Mouse (Mus musculus) MEL (cell line): ENCODE results near the gene Tbc1d14. TPM values are rescaled to one million over a fixed set of nuclear protein-coding genes. Genes with fewer than 3 reads are reported as not detected.

Source experiments
- DNase-seq: peaks from one replicate; pipeline ENCODE4 v3.0.0; 2011; ENCODE audit warnings: low read depth, low spot score
- H3K27ac ChIP-seq: 2 replicates; pipeline ENCODE4 v1.5.1; 2012; ENCODE audit warnings: low read depth, mild to moderate bottlenecking, control low read depth, low read length, moderate library complexity; ENCODE audit not compliant: control insufficient read depth
- H3K27me3 ChIP-seq, 2 experiments: fragments of 150-350 bp in 1 of 2; sonication (generic) in 1 of 2; 2 replicates each; pipeline ENCODE4 v1.6.1; 2012; ENCODE audit warnings: low read length in 2 of 2, mild to moderate bottlenecking in 2 of 2, improper control_type of control experiment in 1 of 2, moderate library complexity in 1 of 2; ENCODE audit not compliant: insufficient read depth in 2 of 2, control insufficient read depth in 1 of 2
- H3K36me3 ChIP-seq, 2 experiments: 2 replicates each; pipeline ENCODE4 v1.6.1; 2012 to 2014; ENCODE audit warnings: low read length in 2 of 2, improper control_type of control experiment in 1 of 2, inconsistent platforms in 1 of 2, mild to moderate bottlenecking in 1 of 2; ENCODE audit not compliant: insufficient read depth in 2 of 2, control insufficient read depth in 1 of 2
- H3K4me1 ChIP-seq, 2 experiments: fragments of 150-350 bp in 1 of 2; sonication (generic) in 1 of 2; 2 replicates each; pipeline ENCODE4 v1.6.1; 2012; ENCODE audit warnings: low read length in 2 of 2, improper control_type of control experiment in 1 of 2, mild to moderate bottlenecking in 1 of 2; ENCODE audit not compliant: insufficient read depth in 2 of 2, control insufficient read depth in 1 of 2
- H3K4me3 ChIP-seq, 2 experiments: fragments of 150-350 bp in 1 of 2; sonication (generic) in 1 of 2; 2 replicates each; pipeline ENCODE4 v1.5.1; 2012; ENCODE audit warnings: low read depth in 2 of 2, low read length in 2 of 2, mild to moderate bottlenecking in 2 of 2, moderate library complexity in 2 of 2, control low read depth in 1 of 2, improper control_type of control experiment in 1 of 2; ENCODE audit not compliant: control insufficient read depth in 1 of 2, insufficient read depth in 1 of 2
- H3K79me2 ChIP-seq: 2 replicates; pipeline ENCODE4 v1.6.1; 2012; ENCODE audit warnings: mild to moderate bottlenecking, low read length, moderate library complexity; ENCODE audit not compliant: control insufficient read depth, poor library complexity, insufficient read depth
- H3K9ac ChIP-seq: 2 replicates; pipeline ENCODE4 v1.6.1; 2012; ENCODE audit warnings: low read depth, mild to moderate bottlenecking, control low read depth, low read length, moderate library complexity; ENCODE audit not compliant: control insufficient read depth, poor library complexity, severe bottlenecking
- H3K9me3 ChIP-seq: fragments of 150-350 bp; sonication (generic); replicated peaks from 2 replicates; pipeline ENCODE4 v1.6.1; 2012; ENCODE audit warnings: mild to moderate bottlenecking, low read length, improper control_type of control experiment, moderate library complexity; ENCODE audit not compliant: insufficient read depth
- CHD2 ChIP-seq: IDR thresholded peaks from 2 replicates; pipeline ENCODE4 v1.6.1; 2011; ENCODE audit warnings: low read length, improper control_type of control experiment
- CTCF ChIP-seq, 3 experiments: IDR thresholded peaks in 2 of 3; conservative IDR thresholded peaks in 1 of 3; 2 replicates each; pipeline ENCODE4 v1.5.1; 2011 to 2012; ENCODE audit warnings: low read length in 3 of 3, low read depth in 2 of 3, mild to moderate bottlenecking in 2 of 3, improper control_type of control experiment in 1 of 3, inconsistent platforms in 1 of 3, mixed read lengths in 1 of 3, moderate library complexity in 1 of 3; ENCODE audit not compliant: control insufficient read depth in 1 of 3, insufficient read depth in 1 of 3, poor library complexity in 1 of 3, severe bottlenecking in 1 of 3
- E2F4 ChIP-seq: IDR thresholded peaks from 2 replicates; pipeline ENCODE4 v1.6.1; 2011; ENCODE audit warnings: low read depth, low read length, improper control_type of control experiment, borderline replicate concordance
- ELF1 ChIP-seq: IDR thresholded peaks from 2 replicates; pipeline ENCODE4 v1.6.1; 2014; ENCODE audit warnings: low read depth, mild to moderate bottlenecking, inconsistent platforms, low read length, improper control_type of control experiment, moderate library complexity
- EP300 ChIP-seq, 2 experiments: IDR thresholded peaks; 2 replicates each; pipeline ENCODE4 v1.6.1; 2011; ENCODE audit warnings: improper control_type of control experiment in 2 of 2, low read length in 2 of 2, low read depth in 1 of 2, mild to moderate bottlenecking in 1 of 2
- ETS1 ChIP-seq: IDR thresholded peaks from 2 replicates; pipeline ENCODE4 v1.6.1; 2012; ENCODE audit warnings: low read depth, mild to moderate bottlenecking, inconsistent platforms, low read length, improper control_type of control experiment, moderate library complexity
- GATA1 ChIP-seq: IDR thresholded peaks from 2 replicates; pipeline ENCODE4 v1.6.1; 2011; ENCODE audit warnings: low read depth, low read length, improper control_type of control experiment
- HCFC1 ChIP-seq: IDR thresholded peaks from 2 replicates; pipeline ENCODE4 v1.6.1; 2012; ENCODE audit warnings: low read depth, mild to moderate bottlenecking, inconsistent platforms, low read length, improper control_type of control experiment, moderate library complexity
- JUND ChIP-seq: IDR thresholded peaks from 2 replicates; pipeline ENCODE4 v1.6.1; 2011; ENCODE audit warnings: low read depth, mild to moderate bottlenecking, improper control_type of control experiment, low read length
- KAT2A ChIP-seq: conservative IDR thresholded peaks from 2 replicates; pipeline ENCODE4 v1.6.1; 2012; ENCODE audit warnings: low read depth, low read length, improper control_type of control experiment, inconsistent platforms
- MAFK ChIP-seq: IDR thresholded peaks from 2 replicates; pipeline ENCODE4 v1.6.1; 2011; ENCODE audit warnings: low read depth, mild to moderate bottlenecking, low read length, improper control_type of control experiment, borderline replicate concordance
- MYB ChIP-seq: IDR thresholded peaks from 2 replicates; pipeline ENCODE4 v1.6.1; 2011; ENCODE audit warnings: mild to moderate bottlenecking, low read depth, low read length, improper control_type of control experiment
- MYC ChIP-seq: IDR thresholded peaks from 2 replicates; pipeline ENCODE4 v1.6.1; 2011; ENCODE audit warnings: low read depth, mild to moderate bottlenecking, low read length, improper control_type of control experiment, moderate library complexity
- POLR2A ChIP-seq, 2 experiments: IDR thresholded peaks; 2 replicates each; pipeline ENCODE4 v1.6.1; 2011 to 2012; ENCODE audit warnings: low read length in 2 of 2, mild to moderate bottlenecking in 2 of 2, control low read depth in 1 of 2, improper control_type of control experiment in 1 of 2, low read depth in 1 of 2, moderate library complexity in 1 of 2; ENCODE audit not compliant: control insufficient read depth in 1 of 2, insufficient read depth in 1 of 2, poor library complexity in 1 of 2
- POLR2AphosphoS5 ChIP-seq: IDR thresholded peaks from 2 replicates; pipeline ENCODE4 v1.6.1; 2012; ENCODE audit warnings: low read depth, borderline replicate concordance, mild to moderate bottlenecking, inconsistent platforms, low read length, moderate library complexity, mixed read lengths
- RAD21 ChIP-seq: IDR thresholded peaks from 2 replicates; pipeline ENCODE4 v1.6.1; 2011; ENCODE audit warnings: mild to moderate bottlenecking, low read depth, low read length, improper control_type of control experiment
- SIN3A ChIP-seq: IDR thresholded peaks from 2 replicates; pipeline ENCODE4 v1.6.1; 2012; ENCODE audit warnings: low read length, improper control_type of control experiment, inconsistent platforms
- SMC3 ChIP-seq: IDR thresholded peaks from 2 replicates; pipeline ENCODE4 v1.6.1; 2011; ENCODE audit warnings: low read depth, low read length, improper control_type of control experiment
- TAL1 ChIP-seq: IDR thresholded peaks from 2 replicates; pipeline ENCODE4 v1.6.1; 2012; ENCODE audit warnings: mild to moderate bottlenecking, inconsistent platforms, low read length, moderate library complexity, mixed read lengths
- TBP ChIP-seq: IDR thresholded peaks from 2 replicates; pipeline ENCODE4 v1.8.0; 2011; ENCODE audit warnings: low read depth, low read length, improper control_type of control experiment
- UBTF ChIP-seq: IDR thresholded peaks from 2 replicates; pipeline ENCODE4 v1.6.1; 2012; ENCODE audit warnings: low read depth, mild to moderate bottlenecking, inconsistent platforms, low read length, improper control_type of control experiment, moderate library complexity, borderline replicate concordance; ENCODE audit not compliant: insufficient read depth
- ZC3H11A ChIP-seq: IDR thresholded peaks from 2 replicates; pipeline ENCODE4 v1.6.1; 2012; ENCODE audit warnings: low read depth, mild to moderate bottlenecking, inconsistent platforms, low read length, improper control_type of control experiment
- ZMIZ1 ChIP-seq: IDR thresholded peaks from 2 replicates; pipeline ENCODE4 v1.6.1; 2012; ENCODE audit warnings: low read depth, mild to moderate bottlenecking, inconsistent platforms, low read length, improper control_type of control experiment, moderate library complexity
- polyA plus RNA-seq, 2 experiments: library from polyadenylated mRNA; stranded (reverse) in 1 of 2; unstranded in 1 of 2; fragments of >175 nt in 1 of 2; fragments of >200 nt in 1 of 2; gene quantifications; 2 replicates each; pipeline versions ENCODE4 v1.2.1 to v1.2.4; 2012; ENCODE audit warnings: low replicate concordance in 2 of 2, low read depth in 1 of 2; ENCODE audit not compliant: insufficient read length in 2 of 2, insufficient read depth in 1 of 2, missing spikeins in 1 of 2
- total RNA-seq: library from RNA; depleted of rRNA; stranded (reverse); fragments of 300-350 nt; gene quantifications from 2 replicates; pipeline ENCODE4 v1.2.3, GENCODE M21; 2012

The Tbc1d14 gene
- total and polyA plus RNA-seq, 3 experiments = 7.3 to 35.6 TPM; not detected in 1

DNA sequence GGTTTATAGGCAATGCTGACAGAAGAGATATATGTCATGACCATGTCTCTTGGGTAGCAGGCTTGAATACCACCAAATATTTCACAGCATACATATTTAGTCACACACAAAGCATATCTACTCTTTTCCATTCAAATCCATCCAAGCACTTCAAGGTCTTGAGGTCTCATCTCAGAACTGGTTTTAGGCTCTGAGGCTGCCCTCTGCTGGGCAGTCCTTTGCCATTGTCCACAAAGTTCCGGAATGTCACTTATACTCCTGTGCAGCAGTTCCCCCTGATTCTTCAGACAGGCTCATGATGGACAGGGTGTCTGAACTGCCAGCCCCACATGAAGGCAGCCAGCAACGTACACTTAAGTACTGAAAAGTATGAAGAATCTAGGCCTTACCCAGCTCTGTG lies 103.9 kb downstream of the Tbc1d14 start:
- no peak for DNase-seq
- H3K4me3 ChIP-seq = no peak overlapping the region
- H3K9ac ChIP-seq = no peak overlapping the region
- no peak overlapping the region for H3K27ac ChIP-seq
- H3K27me3 ChIP-seq = no peaks in the 10 kb centered on the region
- H3K9me3 ChIP-seq = no peaks in the 10 kb centered on the region
- TF ChIP-seq ELF1 = no peak
- peak; percentile 49 for TF ChIP-seq SMC3
- peak; percentile 29 to 59 (median 53); a peak in 5 of 6 replicates for TF ChIP-seq CTCF (IDR thresholded peaks at IDR 0.05 in 2 of 3, conservative IDR thresholded peaks at IDR 0.05 in 1 of 3; ENCODE audit: control insufficient read depth in 1 of 3, insufficient read depth in 1 of 3, low read depth in 2 of 3, low read length in 3 of 3, poor library complexity in 1 of 3, severe bottlenecking in 1 of 3)
- TF ChIP-seq JUND = no peak
- TF ChIP-seq TBP = no peak
- TF ChIP-seq MYC = no peak
- TF ChIP-seq UBTF = no peak
- TF ChIP-seq RAD21 = peak; percentile 30
- no peak for TF ChIP-seq GATA1
- TF ChIP-seq, all 39 proteins: peak for 3
- Histone ChIP-seq H3K79me2 (no peaks in the 10 kb centered on the region; the same call in 1 of the 2 replicates), H3K36me3 (no peaks in the 10 kb centered on the region; a peak in 1 of 4 replicates), H3K4me1 (peaks cover 0 to 6% of the 10 kb centered on the region in 2 experiments; a peak in 2 of 4 replicates)

DNA sequence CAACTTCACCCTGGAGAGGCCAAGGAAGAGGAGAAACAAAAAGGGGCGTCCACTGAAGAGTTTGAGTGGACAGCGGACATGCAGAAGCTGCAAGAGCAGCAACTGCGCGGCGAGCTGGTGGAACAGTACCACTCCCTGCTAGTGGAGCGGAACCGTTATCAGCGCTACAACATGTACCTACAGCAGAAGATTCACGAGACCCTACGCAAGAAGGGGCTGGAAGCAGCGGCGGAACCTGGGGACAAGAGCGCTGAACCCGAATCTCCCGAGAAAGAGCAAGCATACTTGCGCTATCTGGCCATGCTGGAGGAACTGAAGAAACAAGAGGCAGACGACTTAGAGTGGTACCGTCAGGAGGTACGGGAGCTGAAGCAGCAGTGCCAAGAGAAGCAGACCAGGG lies 107.8 kb downstream of the Tbc1d14 start:
- Histone ChIP-seq H3K79me2 (peaks cover 35% of the 10 kb centered on the region), H3K27me3 (no peaks in the 10 kb centered on the region), H3K4me3 (peak overlapping the region; percentile 64 to 79), H3K9ac (peak overlapping the region; percentile 50), H3K36me3 (peaks cover 0 to 19% of the 10 kb centered on the region in 2 experiments; a peak in 3 of 4 replicates), H3K27ac (no peak overlapping the region), H3K9me3 (no peaks in the 10 kb centered on the region), H3K4me1 (peaks cover 9 to 26% of the 10 kb centered on the region in 2 experiments)
- DNase-seq = peak; percentile 57
- no peak for TF ChIP-seq JUND
- 0 out of 2 replicates have a peak, but pooled peaks have one; percentile 9 for TF ChIP-seq TBP

DNA sequence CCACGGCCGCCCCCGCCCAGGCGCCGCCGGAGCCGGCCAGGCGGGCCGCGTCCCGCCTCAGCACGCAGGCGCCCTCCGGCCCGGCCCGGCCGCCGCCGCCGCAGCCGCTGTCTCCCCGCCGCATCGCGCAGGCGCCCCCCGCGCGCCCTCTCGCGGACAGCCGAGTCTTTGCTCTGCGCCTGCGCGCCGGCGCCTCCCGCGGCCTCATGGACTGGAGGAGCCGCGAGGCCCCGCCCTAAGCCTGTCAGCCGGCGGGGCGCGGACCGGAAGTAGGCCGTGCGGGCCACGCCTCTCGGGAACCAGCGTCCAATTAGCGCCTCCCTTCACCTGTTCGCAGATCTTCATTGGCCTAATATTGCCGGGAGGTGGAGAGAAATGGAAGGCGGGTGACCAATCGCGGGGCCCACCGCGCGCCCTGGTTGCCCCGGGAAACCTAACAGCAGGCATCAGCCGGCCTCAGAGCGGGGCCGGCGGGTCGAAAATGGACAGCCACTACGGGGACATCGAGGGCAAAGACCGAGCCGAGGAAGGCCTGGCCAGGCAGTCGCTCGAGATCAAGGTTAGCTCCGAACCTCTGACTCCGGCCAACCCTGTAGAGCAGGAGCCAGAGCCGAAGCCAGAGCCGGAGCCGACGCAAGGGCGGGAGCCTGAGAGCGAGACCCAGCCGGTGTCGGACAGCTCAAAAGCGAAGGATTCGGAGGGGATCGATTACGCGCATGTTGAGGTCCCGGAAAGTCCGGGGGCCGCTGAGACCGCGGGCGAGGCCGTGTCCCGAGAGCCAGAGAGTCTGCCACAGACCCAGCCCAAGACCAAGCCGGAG lies 108.7 kb downstream of the Tbc1d14 start, which contains the start of the genes Tada2b and Ccdc96:
TSS of gene Tada2b (minus strand) at position 115 of the 820 bp plus-strand sequence.
TSS of gene Ccdc96 (plus strand) at position 418 of the 820 bp plus-strand sequence.
- Histone ChIP-seq H3K79me2 (peaks cover 45% of the 10 kb centered on the region), H3K27me3 (no peaks in the 10 kb centered on the region), H3K4me1 (peaks cover 14 to 30% of the 10 kb centered on the region in 2 experiments), H3K27ac (no peak within 1 kb of the TSS), H3K9ac (peak within 1 kb of the TSS; percentile 69), H3K4me3 (peak within 1 kb of the TSS; percentile 64 to 98), H3K36me3 (peaks cover 0 to 23% of the 10 kb centered on the region in 2 experiments; a peak in 3 of 4 replicates), H3K9me3 (no peaks in the 10 kb centered on the region)
- DNase-seq = peak; percentile 100
- TF ChIP-seq TAL1 (no peak), CHD2 (no peak), SIN3A (peak; percentile 98), EP300 (IDR thresholded peaks at IDR 0.05; ENCODE audit: low read depth in 1 of 2, low read length in 2 of 2) (no peak), POLR2AphosphoS5 (no peak), ETS1 (no peak), TBP (0 out of 2 replicates have a peak, but pooled peaks have one; percentile 26), E2F4 (no peak), MAFK (no peak), HCFC1 (peak; percentile 79), MYC (peak; percentile 40; the same call in 1 of the 2 replicates), UBTF (peak; percentile 28; the same call in 1 of the 2 replicates), ZC3H11A (no peak), POLR2A (IDR thresholded peaks at IDR 0.05; ENCODE audit: control insufficient read depth in 1 of 2, insufficient read depth in 1 of 2, low read depth in 1 of 2, low read length in 2 of 2, poor library complexity in 1 of 2) (peak in 1 of 2 experiments; percentile 51; a peak in 1 of 4 replicates), ZMIZ1 (no peak), MYB (no peak), GATA1 (no peak), KAT2A (no peak; the same call in 1 of the 2 replicates)
